Mouse (Mus musculus) testis, postnatal 10 days (tissue): ENCODE results near the gene Cd4.

Source experiments
- DNase-seq: peaks from one replicate; pipeline ENCODE4 v3.0.0; 2021; ENCODE audit warnings: low spot score

The Cd4 gene

DNA sequence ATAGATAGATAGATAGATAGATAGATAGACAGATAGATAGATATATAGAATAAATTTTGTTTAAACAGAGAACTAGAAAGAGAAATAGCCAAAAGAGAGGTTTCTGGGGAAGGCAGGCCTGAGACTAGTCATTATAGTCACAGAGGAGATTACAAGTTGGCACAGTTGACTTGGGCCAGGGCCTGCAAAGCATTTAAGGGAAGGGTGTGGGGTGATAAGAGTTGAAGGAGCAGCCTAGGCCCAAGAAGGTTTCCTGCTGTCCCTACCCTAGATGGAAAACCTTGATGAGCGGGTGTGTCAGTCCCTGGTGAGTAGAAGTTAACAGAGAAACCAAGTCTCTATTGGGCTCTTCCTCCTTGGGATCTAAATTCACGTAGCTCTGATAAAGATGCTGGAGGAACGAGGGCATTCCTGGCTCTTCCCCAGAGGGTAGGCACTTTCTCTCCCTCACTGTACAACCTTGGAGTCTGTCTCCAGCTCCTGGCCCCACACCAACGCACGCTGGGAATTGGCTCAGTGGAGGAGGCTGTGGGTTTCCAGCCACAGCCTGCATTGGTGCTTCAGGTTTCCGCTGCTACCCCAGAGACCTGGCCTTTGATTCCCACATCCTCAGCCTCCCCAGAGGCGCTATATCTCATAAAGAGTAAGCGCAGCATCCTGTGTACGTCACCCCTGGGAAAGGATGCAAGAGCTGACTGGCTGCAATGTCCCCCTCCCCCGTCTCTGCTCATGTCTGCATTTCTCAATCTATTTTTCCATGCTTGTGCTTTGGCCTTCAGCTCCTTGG is 3.1 kb downstream of the Cd4 start:
- peak; percentile 57 for DNase-seq

- DNase-seq, result no peak
Measured at GRCm38 (mm10) chr6:124883351-124883750, 4.7 kb downstream of the Cd4 start.

GRCm38 (mm10) chr6:124881821-124882220 is 6.2 kb downstream of the Cd4 start:
- no peak for DNase-seq

DNA sequence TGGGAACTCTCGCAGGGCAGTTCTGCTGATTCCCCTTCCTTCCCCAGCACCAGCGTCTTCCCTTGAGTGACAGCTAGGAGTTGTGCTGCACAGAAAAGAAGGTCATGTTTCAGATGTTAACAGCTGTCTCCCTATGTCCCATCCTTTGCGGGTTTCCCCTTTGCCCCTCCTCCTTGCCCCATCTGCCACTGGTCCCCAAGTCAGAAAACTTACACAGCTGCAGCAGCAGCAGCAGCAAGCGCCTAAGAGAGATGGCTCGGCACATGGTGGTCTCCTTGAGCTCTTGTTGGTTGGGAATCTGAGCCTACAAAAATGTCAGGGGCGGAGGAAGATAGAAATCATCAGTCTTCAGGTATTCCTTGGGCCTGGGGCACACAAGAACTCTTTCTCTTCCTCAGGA is 8.6 kb downstream of the Cd4 start:
- no peak for DNase-seq

DNA sequence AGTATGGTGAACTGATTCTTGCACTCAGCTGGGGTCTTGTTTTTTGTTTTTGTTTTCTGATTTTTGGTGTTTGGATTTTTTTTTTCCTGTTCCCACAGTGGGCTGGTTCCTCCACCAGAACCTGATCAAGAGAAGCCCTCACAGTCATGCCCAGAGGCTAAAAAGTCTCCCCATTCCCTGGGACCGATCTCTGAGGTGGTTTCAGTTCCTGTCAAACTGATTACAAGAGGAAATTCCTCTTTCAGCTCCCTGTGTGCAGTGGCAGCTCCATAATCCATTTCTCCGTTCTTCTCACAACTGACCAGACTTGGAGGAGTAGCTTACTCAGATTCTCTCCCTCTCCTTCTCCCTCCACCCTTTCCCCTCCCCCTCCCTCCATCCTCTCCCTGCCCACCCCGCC is 13.7 kb downstream of the Cd4 start:
- no peak for DNase-seq

GRCm38 (mm10) chr6:124866560-124866959 is 21.5 kb downstream of the Cd4 start:
- no peak for DNase-seq

DNA sequence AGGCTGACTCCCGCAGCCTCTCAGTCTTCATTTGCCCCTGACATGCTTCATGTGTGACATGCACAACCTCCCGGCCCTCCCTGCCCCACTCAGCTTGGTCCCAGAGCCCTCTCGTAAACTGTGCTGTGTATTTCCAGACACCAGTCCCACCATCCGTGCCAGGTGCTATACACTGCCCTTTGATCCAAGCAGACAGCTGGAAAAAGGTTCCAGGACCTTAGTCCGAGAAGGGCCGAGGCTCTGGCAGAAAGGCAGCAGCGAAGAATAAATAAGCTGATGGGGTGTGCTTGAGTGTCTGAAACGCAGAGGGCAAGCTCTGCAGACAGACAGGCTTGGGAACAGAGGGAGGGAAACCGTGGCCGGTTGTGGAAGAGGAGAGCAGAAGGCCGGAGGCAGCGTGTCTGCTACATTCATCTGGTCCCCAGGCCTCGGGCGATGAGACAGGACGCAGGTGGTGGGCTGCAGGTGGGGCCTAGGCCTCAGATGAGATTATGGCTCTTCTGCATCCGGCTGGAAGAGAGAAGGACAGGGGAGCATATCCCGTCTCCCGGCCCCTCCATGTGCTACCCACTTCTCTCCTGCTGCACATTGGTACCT is 22.2 kb downstream of the Cd4 start:
- DNase-seq, result no peak

DNA sequence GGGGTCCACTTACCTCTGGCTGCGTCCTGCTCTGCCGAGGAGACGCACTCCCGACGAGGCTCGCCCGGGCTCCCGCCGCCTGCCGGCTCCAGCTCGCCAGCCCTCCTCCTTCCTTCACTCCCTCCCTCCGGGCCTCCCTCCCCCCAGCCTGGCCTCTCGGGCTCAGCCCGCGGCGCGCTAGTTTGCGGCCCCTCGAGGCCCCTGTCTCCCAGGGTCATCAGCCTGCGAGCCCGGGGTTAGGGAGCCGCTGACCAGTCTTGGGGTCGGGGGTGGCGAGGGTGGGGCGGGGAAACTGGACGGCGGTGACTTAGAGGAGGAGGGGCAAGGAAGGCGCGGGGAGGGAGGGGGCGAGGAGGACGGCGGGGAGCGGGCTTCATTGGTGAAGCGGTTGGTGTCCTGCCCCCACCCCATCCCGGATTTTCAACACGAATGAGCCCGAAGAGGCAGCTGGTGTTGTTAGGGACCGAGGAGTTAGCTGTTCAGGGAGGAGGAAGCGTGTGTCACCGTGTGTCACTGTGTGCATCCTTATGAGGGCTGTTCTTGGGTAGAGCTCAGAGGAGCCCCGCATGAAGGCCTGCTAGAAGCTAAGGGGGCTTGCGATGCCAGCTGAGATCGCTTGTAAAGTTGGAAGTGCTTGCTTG is 24.2 kb downstream of the Cd4 start, which contains the start of gene Gpr162:
TSS of gene Gpr162 (minus strand) at position 326 of the 641 bp plus-strand sequence.
- DNase-seq, result peak; percentile 81

DNA sequence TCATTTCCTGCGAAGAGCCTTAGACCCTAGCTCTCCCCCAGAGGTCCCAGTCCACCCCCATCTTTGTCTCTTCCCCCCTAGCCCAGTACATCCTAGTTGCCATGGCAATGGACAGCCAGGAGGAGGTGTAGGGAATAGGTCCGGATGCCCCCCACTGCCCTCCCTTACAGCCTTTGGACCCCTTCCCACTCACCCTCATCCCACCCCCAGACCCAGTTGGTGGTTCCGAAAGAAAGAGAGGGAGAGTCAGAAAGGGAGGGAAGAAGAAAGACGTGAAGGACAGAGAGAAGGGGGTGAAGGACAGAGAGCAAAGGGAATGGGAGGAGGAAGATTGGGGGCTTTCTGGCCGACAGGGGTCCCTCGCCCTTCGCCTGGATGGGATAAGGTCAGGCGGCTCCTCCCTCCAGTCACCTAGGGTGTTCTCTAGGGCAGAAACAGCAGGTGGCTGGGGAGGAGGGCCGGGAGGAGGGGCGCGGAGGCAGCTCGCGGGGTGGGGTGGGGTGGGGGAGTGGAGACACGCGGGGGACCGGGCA is 24.8 kb downstream of the Cd4 start:
- no peak for DNase-seq

- DNase-seq, result no peak
Measured at GRCm38 (mm10) chr6:124862406-124863124, 25.5 kb downstream of the Cd4 start.

- DNase-seq, result no peak
Measured at GRCm38 (mm10) chr6:124861802-124862201, 26.2 kb downstream of the Cd4 start.

- DNase-seq, result no peak
Measured at GRCm38 (mm10) chr6:124861266-124861665, 26.8 kb downstream of the Cd4 start.

GRCm38 (mm10) chr6:124860511-124860910 is 27.5 kb downstream of the Cd4 start:
- no peak for DNase-seq

GRCm38 (mm10) chr6:124859725-124860124 is 28.3 kb downstream of the Cd4 start:
- DNase-seq, result peak; percentile 95

GRCm38 (mm10) chr6:124858561-124859318 is 29.3 kb downstream of the Cd4 start:
- DNase-seq, result no peak

- peak; percentile 42 for DNase-seq
Measured at GRCm38 (mm10) chr6:124857840-124858530, 30.0 kb downstream of the Cd4 start.

- DNase-seq, result peak; percentile 86
Measured at GRCm38 (mm10) chr6:124856916-124857839, 30.8 kb downstream of the Cd4 start, which contains the start of gene P3h3. TSS of gene P3h3 (minus strand) at chr6:124857752.

- no peak for DNase-seq
Measured at GRCm38 (mm10) chr6:124856321-124856720, 31.7 kb downstream of the Cd4 start.

- DNase-seq, result no peak
Measured at GRCm38 (mm10) chr6:124854647-124855046, 33.4 kb downstream of the Cd4 start.

DNA sequence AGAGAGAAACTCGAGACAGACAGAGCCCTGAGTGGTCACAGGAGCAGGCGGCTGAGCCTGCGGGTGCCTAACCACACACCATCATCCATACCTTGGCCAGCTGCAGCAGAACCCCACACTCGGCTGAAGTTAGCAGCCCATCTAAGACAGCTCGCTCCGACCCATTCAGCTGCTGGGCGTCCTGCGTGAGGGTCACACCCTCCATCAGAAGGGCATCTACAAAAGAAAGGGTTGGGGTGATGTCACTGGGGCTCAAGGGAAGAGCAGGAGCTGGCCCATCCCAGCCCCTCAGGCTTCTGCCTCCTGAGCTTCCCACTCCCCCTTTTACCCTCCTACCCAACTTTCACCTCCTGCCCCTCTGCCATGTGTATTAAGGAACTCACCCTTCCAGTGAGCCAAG is 37.5 kb downstream of the Cd4 start:
- no peak for DNase-seq
